Mouse (Mus musculus) cerebellum, adult 8-10 months (tissue): Measurements from ENCODE around the gene Add2.

Experiments
- DNase-seq: peaks from one replicate; pipeline ENCODE4 v3.0.0; 2022

The Add2 gene

DNA sequence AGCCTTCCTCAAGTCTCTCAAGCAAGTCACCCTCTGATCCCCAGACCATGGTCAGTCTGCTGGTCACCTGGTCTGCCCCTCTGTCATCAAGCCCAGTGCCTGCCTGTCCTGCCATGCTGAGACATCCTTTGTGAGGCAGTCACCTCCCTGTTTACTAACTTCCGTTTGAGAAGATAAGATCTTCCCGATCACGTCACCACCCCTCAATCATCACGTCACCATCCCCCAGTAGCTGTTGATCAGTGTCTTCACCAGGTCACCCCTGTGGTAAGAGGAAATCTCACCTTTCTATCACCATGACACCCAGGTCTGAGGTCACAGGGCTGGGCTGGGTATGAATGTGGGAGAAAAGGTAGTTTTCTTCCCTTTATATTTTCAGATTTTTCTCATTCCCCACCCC lies 120.0 kb downstream of the Add2 start:
- no peak for DNase-seq

- DNase-seq: no peak
These were observed 120.5 kb downstream of the Add2 start for GRCm38 (mm10) chr6:86149001-86149400.

DNA sequence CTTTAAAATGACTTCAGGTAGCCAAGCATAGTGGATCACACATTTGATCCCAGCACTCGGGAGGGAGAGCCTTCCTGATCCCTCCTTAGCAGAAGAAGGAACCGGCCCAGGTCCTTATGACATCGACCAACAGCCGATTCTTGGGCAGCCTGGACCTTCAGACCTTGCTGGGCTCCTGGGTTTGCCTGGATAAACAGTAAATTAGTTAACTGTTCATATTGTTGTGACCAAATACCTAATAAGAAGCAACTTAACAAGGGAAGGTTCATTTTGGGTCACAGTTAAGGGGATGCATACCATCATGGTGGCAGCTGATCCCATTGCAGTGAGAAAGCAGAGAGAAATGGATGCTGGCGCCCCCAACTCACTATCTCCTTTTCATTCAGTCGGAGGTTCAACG lies 124.2 kb downstream of the Add2 start:
- no peak for DNase-seq

- no peak for DNase-seq
These were observed 125.0 kb downstream of the Add2 start for GRCm38 (mm10) chr6:86153436-86153990.

DNA sequence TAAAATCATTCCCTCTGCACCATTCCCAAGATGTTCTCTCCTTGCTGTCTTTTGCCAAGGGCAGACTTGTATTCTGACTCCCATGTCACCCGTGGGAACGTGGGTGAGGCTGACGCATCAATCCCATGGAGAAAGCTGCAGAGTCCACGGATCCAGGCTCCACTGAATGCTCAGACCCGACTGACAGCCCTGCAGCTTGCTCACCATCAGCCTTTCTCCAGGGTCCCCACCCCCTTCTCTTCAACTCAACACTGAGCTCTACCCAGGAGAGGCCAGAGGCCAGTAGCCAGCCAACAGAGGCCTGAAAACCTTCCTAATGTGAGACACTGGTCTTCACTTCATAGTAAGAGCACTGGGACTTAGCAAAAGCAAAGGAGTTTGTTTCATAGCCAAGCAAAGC lies 125.5 kb downstream of the Add2 start:
- no peak for DNase-seq

DNA sequence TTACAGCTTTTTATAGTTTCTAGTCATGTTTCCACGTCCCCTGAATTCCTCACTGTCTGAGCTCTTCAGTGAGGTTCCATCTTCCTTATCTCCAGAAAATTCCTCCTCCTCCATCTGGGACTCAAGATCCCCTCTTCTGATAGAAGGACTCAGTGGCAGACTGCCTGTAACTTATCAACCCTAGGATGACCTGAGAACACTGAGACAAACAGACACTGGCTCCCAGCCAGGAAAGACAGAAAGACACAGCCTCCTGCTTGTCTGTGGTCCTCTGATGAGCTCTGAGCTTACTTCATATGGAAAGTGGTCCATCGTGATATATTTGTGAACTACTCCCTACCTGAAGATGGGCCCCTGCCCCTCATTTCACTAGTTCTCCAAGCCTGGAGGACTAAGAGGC lies 126.0 kb downstream of the Add2 start:
- no peak for DNase-seq

DNA sequence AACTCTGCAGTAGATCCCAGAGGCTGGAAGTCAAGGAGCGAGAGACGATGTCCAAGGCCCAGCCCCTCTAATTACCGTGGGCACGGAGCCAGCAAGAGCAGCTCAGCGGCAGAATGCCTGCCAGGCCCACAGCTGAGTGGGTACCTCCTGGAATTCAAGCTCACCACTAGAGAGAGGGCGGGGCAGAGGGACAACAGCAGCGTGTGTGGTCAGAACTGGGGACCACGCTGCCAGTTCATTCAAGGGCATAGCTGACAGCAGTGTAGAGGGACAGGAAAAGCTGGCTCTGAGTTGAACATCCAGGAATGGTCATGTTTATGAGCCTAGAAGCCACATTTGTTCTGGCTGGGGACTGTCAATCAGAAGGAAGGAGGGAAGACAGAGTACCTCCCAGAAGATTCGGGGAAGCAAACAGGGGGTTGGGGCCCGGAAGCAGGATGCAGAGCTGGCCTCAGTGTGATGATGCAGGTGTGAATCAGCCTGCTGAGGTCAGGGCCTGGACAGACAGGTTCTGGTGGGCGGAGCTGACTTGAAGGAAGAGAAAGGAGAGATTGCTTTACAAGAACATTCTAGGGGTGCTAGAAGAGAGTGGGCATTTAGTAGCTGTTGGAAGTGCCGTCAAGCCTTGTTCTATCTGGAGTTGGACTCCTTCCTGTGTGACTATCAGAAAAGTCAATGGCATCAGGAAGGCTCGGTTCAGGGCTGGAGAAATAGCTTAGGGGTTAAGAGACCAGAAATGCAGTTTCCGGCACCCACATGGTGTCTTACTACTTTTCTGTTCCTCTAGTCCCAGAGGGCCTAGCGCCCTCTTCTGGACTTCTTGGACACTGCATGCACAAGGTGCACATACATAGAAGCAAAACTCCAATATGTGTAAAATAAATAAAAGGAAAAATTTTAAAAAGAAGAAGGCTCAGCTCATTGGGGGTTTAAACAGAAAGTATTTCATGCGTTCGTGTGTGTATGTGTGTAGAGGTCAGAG lies 129.1 kb downstream of the Add2 start:
- DNase-seq: no peak

- DNase-seq: no peak
These were observed 132.4 kb downstream of the Add2 start for GRCm38 (mm10) chr6:86160878-86161277.

DNA sequence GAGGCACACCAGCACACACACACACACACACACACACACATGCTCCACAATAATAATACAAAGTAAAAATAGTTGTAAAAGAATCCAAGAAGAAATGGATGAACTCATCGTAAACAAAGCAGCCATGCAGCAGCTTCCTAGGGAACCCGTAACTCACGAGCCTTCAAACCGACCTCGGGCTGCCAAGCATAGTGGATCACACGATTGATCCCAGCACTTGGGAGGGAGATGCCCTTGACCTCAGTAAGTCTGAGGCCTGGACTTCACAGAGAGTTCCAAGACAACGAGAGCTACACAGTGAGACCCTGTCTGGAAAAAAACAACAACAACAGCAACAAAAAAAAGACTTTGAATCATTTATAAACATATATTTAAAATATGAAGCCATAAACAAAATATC lies 133.1 kb downstream of the Add2 start:
- DNase-seq: no peak

DNA sequence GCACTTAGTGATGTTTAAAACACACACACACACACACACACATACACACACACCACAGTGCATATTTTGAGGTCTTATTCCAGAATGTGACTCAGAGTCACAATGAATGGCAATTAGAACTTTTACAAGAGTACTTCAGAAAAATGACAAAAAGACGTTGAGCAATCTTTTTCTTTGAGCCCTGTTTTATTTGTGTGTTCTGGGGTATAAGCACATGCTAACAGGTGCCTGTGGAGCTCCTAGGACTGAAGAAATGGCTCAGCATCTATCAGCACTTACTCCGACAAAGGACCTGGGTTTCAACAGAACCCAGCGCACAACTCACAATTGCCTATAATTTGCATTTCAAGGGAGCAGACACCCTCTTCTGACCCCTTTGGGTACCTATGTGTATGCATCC lies 135.5 kb downstream of the Add2 start:
- no peak for DNase-seq

- DNase-seq: no peak
These were observed 137.9 kb downstream of the Add2 start for GRCm38 (mm10) chr6:86166426-86166825.

GRCm38 (mm10) chr6:86167851-86168250 lies 139.4 kb downstream of the Add2 start:
- DNase-seq: no peak

GRCm38 (mm10) chr6:86169166-86169565 lies 140.7 kb downstream of the Add2 start:
- DNase-seq: no peak
